Mouse (Mus musculus) thymus, postnatal 10 days (tissue): ENCODE measurements around the gene Ttyh1.
"Not testable (repeated sequence)": the region's sequence is repeated elsewhere in the genome, so short reads cannot be mapped to it uniquely, and the experiment has no call there.

ENCODE experiments used
- DNase-seq, 2 experiments: peaks; one replicate each; pipeline ENCODE4 v3.0.0; 2021; ENCODE audit warnings: low spot score in 2 of 2

The Ttyh1 gene

GRCm38 (mm10) chr7:4143506-4143905 lies 24.3 kb downstream of the Ttyh1 start:
- DNase-seq: no peak

- DNase-seq: no peak
Measured at GRCm38 (mm10) chr7:4144046-4144445, 24.8 kb downstream of the Ttyh1 start.

- DNase-seq: no peak
Measured at GRCm38 (mm10) chr7:4144766-4145551, 25.8 kb downstream of the Ttyh1 start.

- peak in 1 of 2 experiments; percentile 64 for DNase-seq
Measured at GRCm38 (mm10) chr7:4145552-4146190, 26.5 kb downstream of the Ttyh1 start.

DNA sequence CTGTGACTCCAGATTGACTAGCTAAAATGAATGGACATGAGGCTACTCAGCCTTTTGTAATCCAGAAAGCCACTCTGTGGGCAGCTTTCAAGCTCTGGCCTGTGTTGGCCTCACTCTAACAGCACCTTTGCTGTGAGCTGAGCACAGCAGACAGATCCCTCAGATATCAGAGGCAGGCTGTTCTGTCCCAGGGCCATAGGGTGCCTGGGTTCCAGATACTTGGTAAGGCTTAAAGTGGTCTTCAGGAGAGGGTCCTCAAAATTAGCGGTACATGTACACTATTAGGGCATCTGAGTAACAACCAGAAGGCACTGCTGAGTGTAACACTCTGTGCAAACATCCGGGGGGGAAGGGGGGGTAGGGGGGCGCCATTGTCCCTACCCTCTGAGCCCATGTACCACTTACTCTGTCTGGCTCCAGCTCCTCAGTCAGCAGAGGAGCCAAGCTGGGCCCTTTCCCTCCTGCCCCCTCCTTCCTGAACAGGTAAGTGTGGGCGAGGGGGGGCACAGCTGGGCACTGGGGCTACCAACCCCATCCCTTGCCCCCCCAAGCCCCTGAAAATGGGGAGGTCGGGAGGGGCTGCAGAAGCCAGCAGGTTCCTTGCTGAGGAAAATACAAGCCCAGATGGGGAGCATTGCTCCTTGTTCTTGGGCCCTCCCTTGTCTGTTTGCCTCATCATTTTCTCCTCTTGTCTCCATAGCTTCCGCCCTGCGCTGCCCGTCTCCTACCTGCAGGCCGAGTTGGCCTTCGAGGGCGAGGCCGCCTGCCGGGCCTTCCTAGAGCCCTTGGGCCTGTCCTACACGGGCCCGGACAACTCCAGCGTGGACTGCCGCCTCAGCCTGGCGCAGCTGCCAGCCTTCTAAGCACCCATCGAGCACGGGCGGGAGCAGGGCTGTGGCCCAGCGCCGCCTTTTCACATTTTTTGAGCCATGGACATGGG lies 27.3 kb downstream of the Ttyh1 start:
- no peak for DNase-seq

DNA sequence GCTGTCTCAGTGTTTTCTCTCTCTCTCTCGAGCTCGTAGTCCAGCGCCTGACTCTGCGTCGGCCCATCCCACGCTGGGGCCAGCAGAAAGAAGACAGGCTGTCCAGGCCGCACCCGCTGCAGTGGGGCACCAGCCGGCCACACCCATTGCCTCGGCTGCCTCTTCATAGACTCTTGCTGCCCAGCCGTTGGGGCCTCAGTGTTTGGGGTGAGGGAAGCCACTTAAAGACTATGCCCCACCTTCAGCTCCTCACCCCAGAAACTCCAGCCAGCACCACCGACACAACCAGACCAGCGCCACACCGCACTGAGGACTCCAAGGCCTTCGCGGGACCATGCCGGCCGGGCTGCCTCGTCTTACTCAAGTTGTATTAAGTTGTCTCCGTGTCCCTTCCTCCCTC lies 28.2 kb downstream of the Ttyh1 start:
- no peak for DNase-seq

- no peak for DNase-seq
Measured at GRCm38 (mm10) chr7:4147836-4148235, 28.6 kb downstream of the Ttyh1 start.

DNA sequence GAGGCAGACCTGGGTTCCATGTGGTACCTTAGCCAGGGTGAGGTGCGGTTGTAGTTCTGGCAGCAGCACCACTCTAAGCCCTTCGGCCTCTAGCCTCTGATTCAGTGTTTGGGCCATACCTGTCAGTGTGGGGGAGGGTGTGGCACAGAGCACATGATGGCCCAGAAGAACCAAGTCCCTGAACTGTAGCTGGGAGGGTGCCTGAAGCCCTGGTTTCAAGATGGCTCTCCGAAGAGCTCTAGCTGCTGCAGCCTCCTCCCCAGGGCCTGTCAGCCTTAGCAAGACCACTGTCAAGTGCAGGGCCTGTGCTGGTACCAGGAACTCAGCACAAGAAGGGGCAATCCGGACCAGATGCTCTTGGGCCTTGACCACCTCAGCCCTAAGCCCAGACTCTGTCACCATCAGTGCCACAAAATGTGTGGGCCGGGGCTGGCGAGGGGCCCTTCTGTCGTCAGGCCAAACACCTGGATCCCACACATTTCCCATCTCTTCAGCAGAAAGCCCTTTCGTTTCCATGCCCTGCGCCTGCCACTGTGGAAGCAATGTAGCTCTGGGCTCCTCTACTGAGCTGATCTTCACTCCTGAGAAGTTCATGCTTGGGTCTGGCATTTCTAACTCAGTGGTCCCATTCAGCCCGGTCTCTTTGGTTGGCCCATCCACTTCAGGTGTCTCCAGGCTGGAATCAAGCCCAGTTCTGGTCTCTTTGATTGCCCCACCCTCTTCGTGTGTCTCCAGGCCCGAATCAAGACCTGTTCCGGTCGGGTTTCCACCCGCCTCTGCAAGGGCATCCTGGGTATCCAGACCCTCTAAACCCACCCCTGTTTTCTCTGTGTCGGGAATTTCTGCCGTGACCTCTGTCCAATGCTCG lies 29.4 kb downstream of the Ttyh1 start:
- no peak for DNase-seq

DNA sequence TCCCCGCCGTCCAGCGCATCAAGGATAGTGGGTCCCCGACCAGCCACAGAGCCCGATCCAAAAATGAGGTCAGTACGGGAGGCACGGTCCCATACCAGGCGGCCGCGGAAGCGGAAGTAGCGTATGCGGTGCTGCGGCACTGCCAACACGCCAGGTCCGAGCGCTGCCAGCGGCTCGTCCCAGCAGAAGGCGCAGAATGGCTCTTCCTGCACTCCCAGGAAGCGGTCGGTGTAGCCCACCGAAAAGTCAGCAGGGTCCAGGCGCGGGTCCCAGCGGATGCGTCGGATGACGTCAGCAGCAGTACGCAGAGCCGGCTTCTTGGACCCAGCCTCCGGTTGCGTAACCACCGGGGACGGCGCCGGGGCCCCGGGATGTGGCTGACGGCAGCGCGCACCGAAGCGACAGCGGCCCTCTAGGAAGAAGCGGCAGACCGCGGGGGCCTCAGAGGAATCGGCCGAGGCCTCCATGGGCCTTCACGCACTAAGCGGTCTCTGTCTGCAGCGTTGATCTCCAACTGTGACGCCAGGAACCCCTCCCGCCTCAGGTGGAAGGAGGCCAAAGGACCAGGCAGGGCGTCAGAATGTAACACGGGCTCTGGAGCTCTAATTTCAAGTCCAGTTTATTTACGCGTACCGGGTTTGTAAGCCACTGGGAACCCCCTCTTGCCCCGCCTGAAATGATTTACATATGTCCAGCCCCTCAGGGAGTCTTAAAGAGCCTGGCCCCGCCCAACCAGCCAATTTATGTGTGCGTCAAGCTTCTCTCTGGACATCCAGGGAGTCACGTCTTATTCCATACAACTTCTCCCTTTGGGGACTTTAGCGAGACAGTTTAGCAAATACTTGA lies 30.2 kb downstream of the Ttyh1 start:
- peak; percentile 64 to 67 for DNase-seq

GRCm38 (mm10) chr7:4150059-4150541 lies 30.9 kb downstream of the Ttyh1 start, which contains the start of gene Leng9:
Leng9 (minus strand) TSS chr7:4150374.
- no peak for DNase-seq

DNA sequence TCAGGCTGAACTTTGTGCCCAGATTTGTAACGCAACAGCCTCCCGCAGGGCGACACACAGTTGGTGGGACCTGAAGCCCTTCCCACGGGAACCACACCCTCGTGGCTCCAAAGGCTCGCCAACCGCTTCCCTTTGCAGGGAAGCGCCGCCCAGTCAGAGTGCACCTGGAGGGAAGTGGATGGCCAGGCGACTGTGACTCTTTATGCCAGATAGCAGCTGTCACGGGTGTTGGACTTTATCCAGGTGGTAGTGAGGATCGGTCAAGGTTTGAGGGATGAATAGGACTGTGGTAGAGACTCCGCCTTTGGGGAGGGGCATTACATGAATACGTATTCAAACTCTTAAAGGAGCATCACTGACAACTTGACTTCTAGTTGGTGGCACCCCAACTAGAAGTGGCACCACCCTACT lies 31.6 kb downstream of the Ttyh1 start:
- no peak for DNase-seq

- DNase-seq: no peak
Measured at GRCm38 (mm10) chr7:4151241-4151640, 32.0 kb downstream of the Ttyh1 start.

GRCm38 (mm10) chr7:4154356-4154755 lies 35.1 kb downstream of the Ttyh1 start:
- DNase-seq: no peak

DNA sequence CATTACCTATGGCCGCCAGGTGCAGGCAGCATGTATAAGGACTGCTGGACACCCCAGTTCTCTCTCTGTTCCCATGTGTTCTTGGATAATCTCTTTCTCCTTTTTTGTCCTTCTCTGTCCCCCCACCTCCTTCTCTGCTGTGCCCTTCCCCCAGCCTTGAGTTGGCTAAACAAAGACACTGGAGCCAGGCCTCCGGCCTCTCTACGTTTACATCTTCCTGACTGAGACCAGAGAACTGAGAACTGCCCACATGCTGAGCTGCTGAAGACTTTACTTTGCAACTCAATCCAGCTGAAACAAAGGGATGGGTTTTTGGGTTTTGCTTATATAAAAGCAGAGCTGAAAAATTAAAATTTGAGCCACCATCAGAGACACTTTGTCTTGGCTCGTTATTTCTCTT lies 35.8 kb downstream of the Ttyh1 start:
- no peak for DNase-seq

GRCm38 (mm10) chr7:4161596-4161995 lies 42.4 kb downstream of the Ttyh1 start:
- DNase-seq: not testable (repeated sequence)

DNA sequence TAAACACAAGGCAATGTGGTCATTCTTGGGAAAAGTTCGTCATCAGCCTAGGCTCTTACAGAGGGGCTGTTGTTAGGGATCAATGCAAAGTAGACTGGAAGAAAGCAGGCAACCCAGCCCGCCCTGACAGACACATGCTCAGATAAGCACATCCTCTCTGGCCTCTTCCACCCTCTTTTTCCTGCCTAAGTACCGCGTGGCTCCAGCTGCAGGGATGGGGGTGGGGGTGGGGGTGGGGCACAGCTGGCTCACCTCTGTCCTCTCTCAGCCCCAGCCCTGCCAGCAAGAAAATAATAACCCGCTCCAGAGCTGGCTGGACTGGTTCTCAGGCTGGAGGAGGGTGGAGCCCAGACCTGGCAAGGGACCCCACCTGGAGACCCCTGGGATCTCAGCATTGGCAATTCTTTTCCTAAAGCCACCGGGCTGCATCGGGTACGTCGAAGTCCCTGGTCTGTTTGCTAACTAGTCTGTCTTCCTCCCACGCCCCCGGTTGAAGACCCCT lies 44.4 kb downstream of the Ttyh1 start:
- no peak for DNase-seq

DNA sequence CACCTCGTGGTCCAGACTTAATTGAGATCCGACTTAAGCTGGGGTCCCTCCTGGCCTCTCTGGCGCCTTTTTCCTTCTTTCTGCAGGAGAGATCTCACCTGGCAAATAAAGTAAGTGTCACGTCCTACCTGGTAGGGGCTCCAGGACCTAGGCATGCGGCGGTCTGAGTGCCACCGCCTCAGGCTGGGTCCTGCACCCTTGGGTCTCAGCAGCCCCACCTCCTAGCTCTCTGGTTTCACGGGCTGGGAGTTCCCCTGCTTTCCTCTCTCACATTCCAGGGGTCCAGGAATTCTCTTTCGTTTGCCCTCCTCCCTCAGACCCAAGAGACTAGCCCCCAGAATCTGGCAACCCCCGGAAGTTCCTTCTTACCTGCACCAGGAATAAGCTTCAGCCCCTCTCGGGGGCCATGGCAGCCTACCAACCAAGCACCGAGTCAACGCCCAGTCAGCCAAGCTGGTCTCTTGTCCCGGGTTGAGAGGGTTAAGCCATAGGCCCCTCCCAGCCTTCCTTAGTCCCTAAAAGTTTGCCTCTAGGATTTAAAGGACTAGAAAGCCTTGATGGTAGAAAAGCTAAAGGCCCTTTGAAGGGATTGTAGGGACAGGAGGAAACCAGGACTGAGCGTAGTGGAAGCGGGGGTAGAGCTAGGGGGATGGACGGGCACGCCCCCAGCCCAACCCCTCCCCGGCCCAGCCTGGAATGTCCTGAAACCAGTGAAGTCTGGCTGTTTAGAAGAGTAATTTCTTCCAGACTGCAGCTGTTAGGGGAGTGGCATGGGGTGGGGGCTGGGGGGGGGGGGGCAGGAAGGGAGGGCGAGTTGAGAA lies 45.1 kb downstream of the Ttyh1 start, which contains the start of gene Cdc42ep5:
Gene Cdc42ep5 (minus strand): TSS at position 771 of the 821 bp plus-strand sequence.
- DNase-seq: no peak

GRCm38 (mm10) chr7:4165286-4165685 lies 46.1 kb downstream of the Ttyh1 start:
- no peak for DNase-seq

DNA sequence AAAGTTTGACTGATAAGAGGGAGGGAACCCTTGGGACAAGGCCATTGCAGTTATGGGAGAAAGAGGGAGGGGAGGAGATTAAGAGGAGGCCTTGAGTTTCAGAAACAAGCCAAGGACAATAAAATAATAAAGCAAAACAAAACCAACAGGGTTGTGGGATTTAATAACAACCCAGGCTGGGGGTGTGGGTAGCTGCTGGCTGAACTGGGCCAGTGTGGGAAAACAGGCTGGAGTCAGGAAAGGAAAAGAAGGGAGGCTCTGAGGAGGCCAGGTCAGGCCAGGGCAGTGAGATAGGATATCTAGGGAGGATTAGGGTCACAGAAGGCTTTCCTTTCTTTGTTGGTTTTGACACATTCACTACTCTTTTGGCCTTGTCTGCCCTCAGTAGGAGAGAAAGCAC lies 47.9 kb downstream of the Ttyh1 start:
- no peak for DNase-seq
